Mouse (Mus musculus): ENCODE measurements around the gene Cadm4.
A peak's percentile ranks its signal among the peaks of the same experiment; 100 is the strongest.

The Cadm4 gene

GRCm38 (mm10) chr7:24500929-24501328 lies 19.1 kb downstream of the Cadm4 start:
- Histone ChIP-seq H3K27me3 (ENCODE audit: insufficient read depth, low read length) (peaks cover 40% of the 10 kb centered on the region), H3K36me3 (ENCODE audit: insufficient read depth, low read length) (no peaks in the 10 kb centered on the region), H3K9me3 (ENCODE audit: low read length) (no peaks in the 10 kb centered on the region), H3K4me1 (replicated peaks; ENCODE audit: low read depth, low read length) (peaks cover 96% of the 10 kb centered on the region), H3K4me3 (replicated peaks; ENCODE audit: low read length) (no peak overlapping the region; the same call in 1 of the 2 replicates)
- TF ChIP-seq CTCF (conservative IDR thresholded peaks at IDR 0.05; ENCODE audit: low read length): peak; percentile 92
- TF ChIP-seq POU5F1 (IDR thresholded peaks at IDR 0.05; ENCODE audit: borderline replicate concordance, low read length): no peak

GRCm38 (mm10) chr7:24501492-24501891 lies 19.7 kb downstream of the Cadm4 start:
- peaks cover 98% of the 10 kb centered on the region for H3K4me1 ChIP-seq (replicated peaks; ENCODE audit: low read depth, low read length)
- H3K27me3 ChIP-seq (ENCODE audit: insufficient read depth, low read length): peaks cover 39% of the 10 kb centered on the region
- H3K36me3 ChIP-seq (ENCODE audit: insufficient read depth, low read length): no peaks in the 10 kb centered on the region
- H3K9me3 ChIP-seq (ENCODE audit: low read length): no peaks in the 10 kb centered on the region
- TF ChIP-seq POU5F1 (IDR thresholded peaks at IDR 0.05; ENCODE audit: borderline replicate concordance, low read length): no peak
- TF ChIP-seq NANOG (IDR thresholded peaks at IDR 0.05; ENCODE audit: borderline replicate concordance, low read length): no peak
- peak; percentile 59 for TF ChIP-seq CTCF (conservative IDR thresholded peaks at IDR 0.05; ENCODE audit: low read length)
- no peak overlapping the region for H3K4me3 ChIP-seq (replicated peaks; ENCODE audit: low read length)

- Histone ChIP-seq H3K27me3 (ENCODE audit: insufficient read depth, low read length) (peaks cover 19% of the 10 kb centered on the region), H3K9me3 (ENCODE audit: low read length) (no peaks in the 10 kb centered on the region), H3K4me3 (replicated peaks; ENCODE audit: low read length) (peak overlapping the region; percentile 92), H3K36me3 (ENCODE audit: insufficient read depth, low read length) (peaks cover 6% of the 10 kb centered on the region; the same call in 1 of the 2 replicates), H3K4me1 (replicated peaks; ENCODE audit: low read depth, low read length) (peaks cover 86% of the 10 kb centered on the region)
- no peak for TF ChIP-seq CTCF (conservative IDR thresholded peaks at IDR 0.05; ENCODE audit: low read length)
- no peak for TF ChIP-seq POU5F1 (IDR thresholded peaks at IDR 0.05; ENCODE audit: borderline replicate concordance, low read length)
- TF ChIP-seq NANOG (IDR thresholded peaks at IDR 0.05; ENCODE audit: borderline replicate concordance, low read length): no peak
These were observed 22.2 kb downstream of the Cadm4 start for GRCm38 (mm10) chr7:24504004-24504403.

- no peaks in the 10 kb centered on the region for H3K9me3 ChIP-seq (ENCODE audit: low read length)
- peaks cover 86% of the 10 kb centered on the region for H3K4me1 ChIP-seq (replicated peaks; ENCODE audit: low read depth, low read length)
- H3K4me3 ChIP-seq (replicated peaks; ENCODE audit: low read length): peak overlapping the region; percentile 92
- peaks cover 11% of the 10 kb centered on the region for H3K27me3 ChIP-seq (ENCODE audit: insufficient read depth, low read length)
- no peak for TF ChIP-seq CTCF (conservative IDR thresholded peaks at IDR 0.05; ENCODE audit: low read length)
- no peak for TF ChIP-seq POU5F1 (IDR thresholded peaks at IDR 0.05; ENCODE audit: borderline replicate concordance, low read length)
- no peak for TF ChIP-seq NANOG (IDR thresholded peaks at IDR 0.05; ENCODE audit: borderline replicate concordance, low read length)
- H3K36me3 ChIP-seq (ENCODE audit: insufficient read depth, low read length): peaks cover 14% of the 10 kb centered on the region
These were observed 23.0 kb downstream of the Cadm4 start for GRCm38 (mm10) chr7:24504868-24505267.

- no peak for TF ChIP-seq CTCF (conservative IDR thresholded peaks at IDR 0.05; ENCODE audit: low read length)
- 0 out of 2 replicates have a peak, but pooled peaks have one; percentile 11 for TF ChIP-seq POU5F1 (IDR thresholded peaks at IDR 0.05; ENCODE audit: borderline replicate concordance, low read length)
- no peak for TF ChIP-seq NANOG (IDR thresholded peaks at IDR 0.05; ENCODE audit: borderline replicate concordance, low read length)
- Histone ChIP-seq H3K4me3 (replicated peaks; ENCODE audit: low read length) (peak overlapping the region; percentile 92), H3K27me3 (ENCODE audit: insufficient read depth, low read length) (peaks cover 4% of the 10 kb centered on the region), H3K4me1 (replicated peaks; ENCODE audit: low read depth, low read length) (peaks cover 86% of the 10 kb centered on the region), H3K9me3 (ENCODE audit: low read length) (no peaks in the 10 kb centered on the region), H3K36me3 (ENCODE audit: insufficient read depth, low read length) (peaks cover 21% of the 10 kb centered on the region)
These were observed 23.7 kb downstream of the Cadm4 start for GRCm38 (mm10) chr7:24505447-24506064.

GRCm38 (mm10) chr7:24506065-24506459 lies 24.2 kb downstream of the Cadm4 start:
- H3K9me3 ChIP-seq (ENCODE audit: low read length): no peaks in the 10 kb centered on the region
- H3K4me1 ChIP-seq (replicated peaks; ENCODE audit: low read depth, low read length): peaks cover 88% of the 10 kb centered on the region
- no peaks in the 10 kb centered on the region for H3K27me3 ChIP-seq (ENCODE audit: insufficient read depth, low read length)
- TF ChIP-seq POU5F1 (IDR thresholded peaks at IDR 0.05; ENCODE audit: borderline replicate concordance, low read length): no peak
- TF ChIP-seq NANOG (IDR thresholded peaks at IDR 0.05; ENCODE audit: borderline replicate concordance, low read length): no peak; the same call in 1 of the 2 replicates
- no peak for TF ChIP-seq CTCF (conservative IDR thresholded peaks at IDR 0.05; ENCODE audit: low read length)
- peak overlapping the region; percentile 92 for H3K4me3 ChIP-seq (replicated peaks; ENCODE audit: low read length)
- peaks cover 26% of the 10 kb centered on the region for H3K36me3 ChIP-seq (ENCODE audit: insufficient read depth, low read length)

- TF ChIP-seq POU5F1 (IDR thresholded peaks at IDR 0.05; ENCODE audit: borderline replicate concordance, low read length) (no peak), CTCF (conservative IDR thresholded peaks at IDR 0.05; ENCODE audit: low read length) (no peak)
- Histone ChIP-seq H3K4me3 (replicated peaks; ENCODE audit: low read length) (peak overlapping the region; percentile 92), H3K27me3 (ENCODE audit: insufficient read depth, low read length) (no peaks in the 10 kb centered on the region), H3K9me3 (ENCODE audit: low read length) (no peaks in the 10 kb centered on the region), H3K4me1 (replicated peaks; ENCODE audit: low read depth, low read length) (peaks cover 88% of the 10 kb centered on the region), H3K36me3 (ENCODE audit: insufficient read depth, low read length) (peaks cover 30% of the 10 kb centered on the region)
These were observed 24.6 kb downstream of the Cadm4 start for GRCm38 (mm10) chr7:24506476-24506837.

- Histone ChIP-seq H3K27me3 (ENCODE audit: insufficient read depth, low read length) (no peaks in the 10 kb centered on the region), H3K9me3 (ENCODE audit: low read length) (no peaks in the 10 kb centered on the region), H3K36me3 (ENCODE audit: insufficient read depth, low read length) (peaks cover 36% of the 10 kb centered on the region), H3K4me1 (replicated peaks; ENCODE audit: low read depth, low read length) (peaks cover 88% of the 10 kb centered on the region), H3K4me3 (replicated peaks; ENCODE audit: low read length) (peak within 1 kb of the TSS; percentile 92)
- TF ChIP-seq CTCF (conservative IDR thresholded peaks at IDR 0.05; ENCODE audit: low read length): no peak
- TF ChIP-seq POU5F1 (IDR thresholded peaks at IDR 0.05; ENCODE audit: borderline replicate concordance, low read length): peak; percentile 38; the same call in 1 of the 2 replicates
These were observed 25.3 kb downstream of the Cadm4 start, which contains the start of gene Zfp428 for GRCm38 (mm10) chr7:24506838-24507725. Gene Zfp428 (plus strand): TSS chr7:24507006.

Data from E14TG2a.4 (cell line).